Mouse (Mus musculus) lung, embryonic 14.5 days (tissue): ENCODE results near the gene Gm29776. TPM values are rescaled to one million over a fixed set of nuclear protein-coding genes. Genes with fewer than 3 reads are reported as not detected.

ENCODE experiments used
- ATAC-seq: fragments of 200-750 bp; cut with Nextera tagmentation; 2 replicates; pipeline ENCODE4 v1.8.0; 2017; ENCODE audit warnings: mild to moderate bottlenecking, moderate TSS enrichment, moderate library complexity; ENCODE audit not compliant: insufficient read depth
- DNase-seq: peaks from one replicate; pipeline ENCODE4 v3.0.0-alpha.2; 2015
- H3K27ac ChIP-seq: fragments of 300-500 bp; sonication (generic); 2 replicates; pipeline ENCODE4 v1.5.1; 2014; ENCODE audit warnings: low read depth, mild to moderate bottlenecking, moderate library complexity
- H3K27me3 ChIP-seq: fragments of 300-500 bp; sonication (generic); 2 replicates; pipeline ENCODE4 v1.6.1; 2014; ENCODE audit warnings: low read length, control low read depth; ENCODE audit not compliant: insufficient read depth
- H3K36me3 ChIP-seq: fragments of 300-500 bp; sonication (generic); 2 replicates; pipeline ENCODE4 v1.6.1; 2014; ENCODE audit warnings: control low read depth; ENCODE audit not compliant: insufficient read depth
- H3K4me1 ChIP-seq: fragments of 300-500 bp; sonication (generic); 2 replicates; pipeline ENCODE4 v1.6.1; 2014; ENCODE audit warnings: antibody characterized with exemption, control low read depth; ENCODE audit not compliant: insufficient read depth
- H3K4me2 ChIP-seq: fragments of 300-500 bp; sonication (generic); 2 replicates; pipeline ENCODE4 v1.6.1; 2014; ENCODE audit warnings: mild to moderate bottlenecking
- H3K4me3 ChIP-seq: fragments of 300-500 bp; sonication (generic); 2 replicates; pipeline ENCODE4 v1.5.1; 2014; ENCODE audit warnings: low read depth, low read length
- H3K9ac ChIP-seq: fragments of 300-500 bp; sonication (generic); 2 replicates; pipeline ENCODE4 v1.6.1; 2014
- H3K9me3 ChIP-seq: fragments of 300-500 bp; sonication (generic); 2 replicates; pipeline ENCODE4 v1.6.1; 2016; ENCODE audit warnings: low read depth, low read length, control low read depth
- CTCF ChIP-seq: IDR thresholded peaks from 2 replicates; pipeline ENCODE4 v1.5.1; 2016; ENCODE audit warnings: antibody characterized with exemption, low read depth
- WGBS: fragments of 180-500 bp; shearing (Covaris S2); extraction: QIAGEN DNeasy Blood & Tissue Kit; methylation state at CpG from one replicate; pipeline ENCODE4 v1.1.7; 2014; 5-methylcytosine and 5-hydroxymethylcytosine counted together
- microRNA-seq: library from miRNA; unstranded; fragments of <30 nt; microRNA quantifications from one replicate; pipeline ENCODE4, GENCODE M21; 2016; ENCODE audit warnings: borderline number of aligned reads
- polyA plus RNA-seq: library from polyadenylated mRNA; unstranded; fragments of >200 nt; fragmentation: Nextera tagmentation; extraction: Ambion mirVana; gene quantifications from 2 replicates; pipeline ENCODE4 v1.2.1, GENCODE M21; 2014

Gm29776 gene
- polyA plus RNA-seq, 1 experiment from 2014 or later = 0.12 TPM

DNA sequence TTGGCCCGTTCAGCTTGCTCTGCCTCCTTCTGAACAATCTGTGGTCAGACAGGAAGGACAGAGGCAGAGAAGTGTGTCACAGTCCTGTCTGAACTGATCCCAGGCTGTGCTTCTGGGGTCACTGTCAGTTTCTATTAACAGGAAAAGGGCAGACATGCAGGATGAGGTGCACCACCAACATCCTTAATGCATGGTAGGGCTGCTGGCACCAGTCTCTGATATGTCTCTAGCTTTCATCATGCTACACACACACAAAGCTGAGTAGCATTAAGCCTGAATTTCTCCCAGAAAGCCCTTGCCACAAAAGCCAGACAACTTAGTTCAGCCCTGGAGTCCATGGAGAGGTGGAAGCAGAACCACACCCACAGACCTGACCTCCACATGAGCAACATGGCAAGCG, 55.6 kb downstream of the Gm29776 start:
- DNase-seq (no peak), ATAC-seq (no peak)
- H3K9me3 ChIP-seq = no peaks in the 10 kb centered on the region
- no peak overlapping the region for H3K27ac ChIP-seq
- no peak overlapping the region for H3K4me3 ChIP-seq
- H3K36me3 ChIP-seq = peaks cover 74% of the 10 kb centered on the region
- no peak overlapping the region for H3K9ac ChIP-seq
- WGBS = 86% methylated on average over 2 of the region's 2 CpGs
- no peak overlapping the region for H3K4me2 ChIP-seq
- peaks cover 5% of the 10 kb centered on the region for H3K4me1 ChIP-seq
- TF ChIP-seq CTCF = no peak
- H3K27me3 ChIP-seq = no peaks in the 10 kb centered on the region

Small RNA genes within 50 kb of the gene (microRNA-seq; reads per million reads assigned to microRNA genes)
- gene Mir6948 = not detected

Other genes with a start within 250 kb of the Gm29776 start
- gene Lrp10, start 234.7 kb downstream of the Gm29776 start, polyA plus RNA-seq = 46.1 and 46.2 TPM in 2 replicates
- gene Rem2, start 222.7 kb downstream of the Gm29776 start, polyA plus RNA-seq = 8.1 and 8.3 TPM in 2 replicates
- 88.2 and 96.5 TPM in 2 replicates for gene Prmt5, start 181.3 kb downstream of the Gm29776 start, polyA plus RNA-seq
- 53.0 and 60.3 TPM in 2 replicates for gene Haus4, start 144.2 kb downstream of the Gm29776 start, polyA plus RNA-seq
- 37.8 and 43.6 TPM in 2 replicates for gene Ajuba, start 121.3 kb downstream of the Gm29776 start, polyA plus RNA-seq
- gene 4931414P19Rik, start 92.8 kb downstream of the Gm29776 start, polyA plus RNA-seq = 8.3 and 9.4 TPM in 2 replicates
- gene Psmb5, start 80.8 kb downstream of the Gm29776 start, polyA plus RNA-seq = 374 and 393 TPM in 2 replicates
- not detected in 2 replicates for gene Psmb11, start 77.4 kb downstream of the Gm29776 start, polyA plus RNA-seq
- gene Gm17606, start 57.9 kb downstream of the Gm29776 start, polyA plus RNA-seq = not detected in 2 replicates
- gene Cdh24, start 57.5 kb downstream of the Gm29776 start, polyA plus RNA-seq = 5.2 and 5.4 TPM in 2 replicates
- gene 1700123O20Rik, start 12.6 kb downstream of the Gm29776 start, polyA plus RNA-seq = 77.4 and 83.2 TPM in 2 replicates
- 120 and 122 TPM in 2 replicates for gene Acin1, start 11.9 kb downstream of the Gm29776 start, polyA plus RNA-seq
- not detected in 2 replicates for gene Cebpe, start 13.3 kb upstream of the Gm29776 start, polyA plus RNA-seq
- gene Slc7a8, start 83.1 kb upstream of the Gm29776 start, polyA plus RNA-seq = 2.7 and 3.0 TPM in 2 replicates
- gene Rnf212b, start 115.3 kb upstream of the Gm29776 start, polyA plus RNA-seq = not detected in 2 replicates
- 10.4 and 13.2 TPM in 2 replicates for gene Homez, start 172.1 kb upstream of the Gm29776 start, polyA plus RNA-seq
- gene Ppp1r3e, start 178.7 kb upstream of the Gm29776 start, polyA plus RNA-seq = 1.5 and 1.6 TPM in 2 replicates
- 3.4 and 3.9 TPM in 2 replicates for gene Bcl2l2, start 184.5 kb upstream of the Gm29776 start, polyA plus RNA-seq
- not detected in 2 replicates for gene Gm20521, start 184.6 kb upstream of the Gm29776 start, polyA plus RNA-seq
- gene Pabpn1, start 193.7 kb upstream of the Gm29776 start, polyA plus RNA-seq = 134 and 139 TPM in 2 replicates
- 27.0 and 29.2 TPM in 2 replicates for gene Slc22a17, start 214.3 kb upstream of the Gm29776 start, polyA plus RNA-seq
- 29.3 and 33.7 TPM in 2 replicates for gene Efs, start 227.3 kb upstream of the Gm29776 start, polyA plus RNA-seq
- not detected in 2 replicates for gene Il25, start 233.9 kb upstream of the Gm29776 start, polyA plus RNA-seq
- 0.22 and 0.31 TPM in 2 replicates for gene Cmtm5, start 237.4 kb upstream of the Gm29776 start, polyA plus RNA-seq